Mouse (Mus musculus): ENCODE results near the gene Hps5. TPM values are rescaled to one million over a fixed set of nuclear protein-coding genes. Genes with fewer than 3 reads are reported as not detected.

Gene Hps5
- polyA plus RNA-seq, 1 experiment = 40.9 TPM

DNA sequence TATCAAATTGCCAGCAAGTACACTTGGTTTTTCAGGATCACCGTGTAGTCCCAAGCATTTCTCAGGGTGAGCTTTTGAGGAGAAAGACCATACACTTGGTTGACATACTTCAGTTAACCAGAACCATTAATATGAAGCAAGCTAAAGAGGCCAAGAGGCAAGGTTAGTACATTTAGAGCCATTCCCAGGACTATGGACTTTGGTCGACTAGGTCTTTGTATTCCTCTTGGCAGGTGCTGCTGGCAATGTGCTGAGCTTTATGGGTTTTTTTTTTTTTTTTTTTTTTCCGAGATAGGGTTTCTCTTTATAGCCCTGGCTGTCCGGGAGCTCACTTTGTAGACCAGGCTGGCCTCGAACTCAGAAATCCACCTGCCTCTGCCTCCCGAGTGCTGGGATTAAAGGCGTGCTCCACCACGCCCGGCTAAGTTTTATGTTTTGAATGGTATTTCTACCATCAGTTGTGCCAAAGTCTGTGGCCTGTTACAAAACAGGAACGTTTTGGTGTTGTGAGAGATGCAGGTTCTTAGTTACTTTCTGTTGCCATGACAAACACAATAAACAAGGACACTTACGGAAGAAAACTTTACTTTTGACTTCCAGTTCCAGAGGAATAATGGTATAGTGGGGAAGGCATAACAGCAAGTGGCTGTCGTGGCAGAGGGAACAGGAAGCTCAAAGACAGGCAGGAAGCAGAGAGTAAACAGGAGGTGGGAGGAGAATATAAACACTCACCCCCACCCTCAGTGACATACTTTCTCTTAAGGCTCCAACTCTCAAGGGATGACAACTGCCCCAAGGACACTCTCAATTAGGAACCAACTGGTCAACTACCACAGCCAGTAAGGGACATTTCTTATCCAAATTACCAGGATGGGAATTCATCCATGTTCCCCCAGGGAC, 57.1 kb downstream of the Hps5 start:
- Histone ChIP-seq H3K4me3 (ENCODE audit: insufficient read depth, low read length) (no peak overlapping the region), H3K27ac (ENCODE audit: insufficient read depth, low read depth, low read length) (no peak overlapping the region), H3K4me1 (ENCODE audit: control insufficient read depth, insufficient read depth, low read length) (peaks cover 24% of the 10 kb centered on the region)
- TF ChIP-seq POLR2A (IDR thresholded peaks at IDR 0.05; ENCODE audit: borderline replicate concordance, low read depth, low read length) = no peak
- no peak for TF ChIP-seq CTCF (IDR thresholded peaks at IDR 0.05; ENCODE audit: low read depth, low read length)

DNA sequence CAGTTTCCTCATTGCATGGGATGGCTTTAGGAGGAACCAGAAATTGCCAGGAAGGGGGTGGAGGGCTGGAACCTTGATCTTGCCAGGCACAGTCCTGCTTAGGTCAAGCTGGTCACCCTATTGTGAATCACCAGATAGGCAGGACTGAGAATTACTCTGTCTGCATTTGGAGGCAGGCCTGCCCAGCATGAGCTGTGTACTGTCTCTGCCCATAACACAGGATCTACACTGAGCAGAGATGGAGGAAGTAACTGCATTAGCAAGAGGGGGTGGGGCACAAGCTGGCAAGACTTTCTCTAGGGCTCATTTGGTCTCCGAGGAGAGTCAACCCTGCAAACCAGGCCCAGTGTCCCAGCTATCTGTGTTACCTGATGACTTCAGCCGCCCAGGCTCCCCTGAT, 60.9 kb downstream of the Hps5 start:
- TF ChIP-seq CTCF (IDR thresholded peaks at IDR 0.05; ENCODE audit: low read depth, low read length) (no peak), POLR2A (IDR thresholded peaks at IDR 0.05; ENCODE audit: borderline replicate concordance, low read depth, low read length) (no peak)
- Histone ChIP-seq H3K4me3 (ENCODE audit: insufficient read depth, low read length) (no peak overlapping the region), H3K4me1 (ENCODE audit: control insufficient read depth, insufficient read depth, low read length) (peaks cover 24% of the 10 kb centered on the region), H3K27ac (ENCODE audit: insufficient read depth, low read depth, low read length) (peak overlapping the region; percentile 70)

DNA sequence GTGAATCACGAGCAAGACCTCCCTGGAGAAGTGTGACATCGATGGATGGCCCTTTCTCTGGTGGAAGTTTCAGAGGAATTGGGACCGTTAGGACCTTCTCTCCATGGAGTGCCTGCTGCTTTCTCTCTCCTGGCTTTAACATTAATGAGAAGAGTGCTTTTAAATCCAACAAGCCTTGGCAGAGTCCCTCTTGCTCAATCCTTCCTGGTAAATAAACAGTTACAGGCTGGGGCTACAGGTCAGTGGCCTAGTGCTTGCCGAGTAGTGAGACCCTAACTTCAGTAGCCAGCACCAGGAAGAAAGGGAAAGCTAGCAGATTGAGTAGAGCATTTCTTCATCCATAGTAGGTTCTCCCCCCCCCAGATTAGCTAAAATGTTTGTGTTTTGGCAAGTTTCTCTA, 63.4 kb downstream of the Hps5 start, which contains the start of gene Saa4:
Saa4 (minus strand) TSS at position 146 of the 400 bp plus-strand sequence.
- Histone ChIP-seq H3K27ac (ENCODE audit: insufficient read depth, low read depth, low read length) (no peak within 1 kb of the TSS), H3K4me3 (ENCODE audit: insufficient read depth, low read length) (no peak within 1 kb of the TSS), H3K4me1 (ENCODE audit: control insufficient read depth, insufficient read depth, low read length) (peaks cover 19% of the 10 kb centered on the region)
- TF ChIP-seq CTCF (IDR thresholded peaks at IDR 0.05; ENCODE audit: low read depth, low read length) (no peak), POLR2A (IDR thresholded peaks at IDR 0.05; ENCODE audit: borderline replicate concordance, low read depth, low read length) (no peak)

DNA sequence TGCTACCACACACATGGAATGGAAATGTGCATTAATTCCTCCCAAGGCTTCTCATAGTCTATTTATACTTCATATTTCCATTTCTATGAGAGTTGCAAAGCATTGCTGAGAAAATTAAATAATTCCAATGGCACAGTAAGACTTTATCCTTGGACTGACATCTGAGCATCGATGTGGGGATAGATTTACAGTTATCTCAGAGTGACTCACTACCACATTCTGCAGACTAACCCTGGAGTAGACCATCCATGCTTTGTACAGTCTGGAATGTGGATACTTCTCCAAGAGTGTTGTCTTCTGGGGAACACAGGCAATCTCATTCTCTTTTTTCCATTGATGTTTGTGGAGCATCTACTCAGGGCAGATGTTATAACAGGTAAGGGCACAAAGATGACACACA, 68.3 kb downstream of the Hps5 start:
- no peak overlapping the region for H3K4me3 ChIP-seq (ENCODE audit: insufficient read depth, low read length)
- H3K4me1 ChIP-seq (ENCODE audit: control insufficient read depth, insufficient read depth, low read length) = peaks cover 17% of the 10 kb centered on the region
- H3K27ac ChIP-seq (ENCODE audit: insufficient read depth, low read depth, low read length) = no peak overlapping the region
- TF ChIP-seq POLR2A (IDR thresholded peaks at IDR 0.05; ENCODE audit: borderline replicate concordance, low read depth, low read length) = no peak
- TF ChIP-seq CTCF (IDR thresholded peaks at IDR 0.05; ENCODE audit: low read depth, low read length) = no peak

DNA sequence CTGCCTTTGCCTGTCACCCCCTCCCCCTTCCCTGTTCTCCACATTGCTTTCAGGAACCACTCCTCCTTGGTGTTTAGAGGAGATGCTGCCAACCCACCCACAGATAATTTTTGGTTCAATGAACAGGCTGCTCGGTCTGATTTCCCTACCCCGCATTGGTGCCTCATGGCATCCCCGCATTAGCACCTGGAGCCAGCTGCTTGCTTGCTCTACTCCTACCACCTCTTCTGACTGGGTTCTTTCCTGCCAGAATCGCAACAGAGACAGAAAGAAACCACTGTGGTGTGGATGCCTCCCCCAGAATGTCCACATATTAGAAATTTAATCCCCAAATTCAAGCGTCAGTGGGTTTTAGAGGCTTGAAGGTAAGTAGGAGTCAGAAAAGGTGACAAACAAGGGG, 71.5 kb downstream of the Hps5 start:
- no peak overlapping the region for H3K27ac ChIP-seq (ENCODE audit: insufficient read depth, low read depth, low read length)
- no peak overlapping the region for H3K4me3 ChIP-seq (ENCODE audit: insufficient read depth, low read length)
- H3K4me1 ChIP-seq (ENCODE audit: control insufficient read depth, insufficient read depth, low read length) = peaks cover 31% of the 10 kb centered on the region
- TF ChIP-seq POLR2A (IDR thresholded peaks at IDR 0.05; ENCODE audit: borderline replicate concordance, low read depth, low read length) (no peak), CTCF (IDR thresholded peaks at IDR 0.05; ENCODE audit: low read depth, low read length) (no peak)

DNA sequence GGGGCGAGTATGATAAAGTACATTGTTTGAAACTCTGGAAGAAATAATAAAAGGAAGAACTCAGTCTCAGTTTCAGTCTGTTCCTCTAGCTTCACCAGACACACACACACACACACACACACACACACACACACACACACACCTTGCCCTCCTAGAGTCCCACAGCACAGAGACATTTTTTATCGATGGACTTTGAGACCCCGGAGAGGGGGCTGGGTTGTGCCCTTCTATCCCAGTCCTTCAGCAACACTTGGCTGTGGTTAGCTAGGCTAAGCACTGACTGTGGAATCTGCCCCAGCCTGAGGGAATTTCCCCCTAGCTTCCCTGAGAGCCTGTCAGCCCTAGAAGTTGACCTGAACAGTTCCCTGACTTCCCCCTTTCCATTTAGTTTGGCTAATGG, 72.0 kb downstream of the Hps5 start:
- Histone ChIP-seq H3K4me3 (ENCODE audit: insufficient read depth, low read length) (no peak overlapping the region), H3K27ac (ENCODE audit: insufficient read depth, low read depth, low read length) (no peak overlapping the region), H3K4me1 (ENCODE audit: control insufficient read depth, insufficient read depth, low read length) (peaks cover 37% of the 10 kb centered on the region)
- TF ChIP-seq POLR2A (IDR thresholded peaks at IDR 0.05; ENCODE audit: borderline replicate concordance, low read depth, low read length) = no peak
- TF ChIP-seq CTCF (IDR thresholded peaks at IDR 0.05; ENCODE audit: low read depth, low read length) = no peak

DNA sequence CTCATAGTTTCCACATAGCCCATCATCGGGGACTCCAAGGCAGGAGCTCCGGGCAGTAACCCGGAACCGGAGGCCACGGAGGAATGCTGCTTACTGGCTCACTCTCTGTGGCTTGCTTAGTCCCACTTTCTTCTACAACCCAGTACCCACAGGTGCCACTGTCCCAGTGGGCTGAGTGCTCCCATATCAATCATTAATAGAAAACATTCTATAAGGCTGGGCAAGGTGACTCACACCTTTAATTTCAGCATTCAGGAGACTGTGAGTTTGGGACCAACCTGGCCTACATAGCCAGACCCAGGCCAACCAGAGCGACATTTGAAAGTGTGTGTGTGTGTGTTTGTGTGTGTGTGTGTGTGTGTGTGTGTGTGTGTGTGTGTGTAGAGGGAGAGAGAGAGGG, 72.5 kb downstream of the Hps5 start:
- TF ChIP-seq CTCF (IDR thresholded peaks at IDR 0.05; ENCODE audit: low read depth, low read length) (no peak), POLR2A (IDR thresholded peaks at IDR 0.05; ENCODE audit: borderline replicate concordance, low read depth, low read length) (no peak)
- H3K27ac ChIP-seq (ENCODE audit: insufficient read depth, low read depth, low read length) = no peak overlapping the region
- H3K4me3 ChIP-seq (ENCODE audit: insufficient read depth, low read length) = no peak overlapping the region
- H3K4me1 ChIP-seq (ENCODE audit: control insufficient read depth, insufficient read depth, low read length) = peaks cover 42% of the 10 kb centered on the region

DNA sequence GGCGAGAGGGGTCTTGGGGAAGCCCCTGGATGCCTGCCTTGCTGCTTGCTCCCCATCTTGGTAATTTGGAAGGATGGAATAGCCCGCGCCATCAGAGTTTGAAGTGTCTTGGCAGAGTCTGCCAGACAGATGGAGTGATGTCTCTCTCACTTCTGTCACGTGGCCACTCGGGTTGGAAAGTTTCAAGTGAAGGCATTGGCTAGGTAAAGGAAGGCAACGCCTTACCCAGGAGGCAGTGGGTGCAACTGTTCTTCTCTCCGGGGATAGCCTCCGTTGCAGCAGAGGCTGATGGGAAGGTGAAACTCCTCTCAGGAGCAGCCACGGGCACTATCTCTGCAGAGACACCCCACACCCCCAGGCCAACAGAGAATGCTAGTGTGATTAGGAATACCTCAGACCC, 75.4 kb downstream of the Hps5 start:
- Histone ChIP-seq H3K27ac (ENCODE audit: insufficient read depth, low read depth, low read length) (no peak overlapping the region), H3K4me1 (ENCODE audit: control insufficient read depth, insufficient read depth, low read length) (peaks cover 63% of the 10 kb centered on the region), H3K4me3 (ENCODE audit: insufficient read depth, low read length) (no peak overlapping the region)
- no peak for TF ChIP-seq CTCF (IDR thresholded peaks at IDR 0.05; ENCODE audit: low read depth, low read length)
- TF ChIP-seq POLR2A (IDR thresholded peaks at IDR 0.05; ENCODE audit: borderline replicate concordance, low read depth, low read length) = no peak

DNA sequence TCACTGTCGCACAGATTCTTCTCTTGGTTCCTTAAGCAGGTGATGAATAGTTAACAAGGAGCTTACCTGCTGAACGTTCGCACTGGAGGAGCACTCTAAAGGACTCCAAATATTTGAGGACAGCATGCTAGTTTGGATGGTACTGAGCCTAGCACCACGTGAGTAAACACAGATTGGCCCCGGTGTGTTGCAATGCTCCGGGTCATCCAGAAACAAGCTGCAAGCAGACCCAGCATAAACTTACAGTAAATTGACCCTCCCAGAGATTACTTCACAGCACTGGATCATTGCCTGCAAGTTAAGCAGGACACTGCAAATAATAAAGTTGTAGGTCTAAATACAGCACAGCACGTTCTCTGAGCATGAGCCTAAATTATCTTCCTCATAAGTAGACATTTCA, 76.3 kb downstream of the Hps5 start:
- Histone ChIP-seq H3K4me3 (ENCODE audit: insufficient read depth, low read length) (no peak overlapping the region), H3K27ac (ENCODE audit: insufficient read depth, low read depth, low read length) (peak overlapping the region; percentile 20), H3K4me1 (ENCODE audit: control insufficient read depth, insufficient read depth, low read length) (peaks cover 69% of the 10 kb centered on the region)
- TF ChIP-seq POLR2A (IDR thresholded peaks at IDR 0.05; ENCODE audit: borderline replicate concordance, low read depth, low read length) (no peak), CTCF (IDR thresholded peaks at IDR 0.05; ENCODE audit: low read depth, low read length) (no peak)

DNA sequence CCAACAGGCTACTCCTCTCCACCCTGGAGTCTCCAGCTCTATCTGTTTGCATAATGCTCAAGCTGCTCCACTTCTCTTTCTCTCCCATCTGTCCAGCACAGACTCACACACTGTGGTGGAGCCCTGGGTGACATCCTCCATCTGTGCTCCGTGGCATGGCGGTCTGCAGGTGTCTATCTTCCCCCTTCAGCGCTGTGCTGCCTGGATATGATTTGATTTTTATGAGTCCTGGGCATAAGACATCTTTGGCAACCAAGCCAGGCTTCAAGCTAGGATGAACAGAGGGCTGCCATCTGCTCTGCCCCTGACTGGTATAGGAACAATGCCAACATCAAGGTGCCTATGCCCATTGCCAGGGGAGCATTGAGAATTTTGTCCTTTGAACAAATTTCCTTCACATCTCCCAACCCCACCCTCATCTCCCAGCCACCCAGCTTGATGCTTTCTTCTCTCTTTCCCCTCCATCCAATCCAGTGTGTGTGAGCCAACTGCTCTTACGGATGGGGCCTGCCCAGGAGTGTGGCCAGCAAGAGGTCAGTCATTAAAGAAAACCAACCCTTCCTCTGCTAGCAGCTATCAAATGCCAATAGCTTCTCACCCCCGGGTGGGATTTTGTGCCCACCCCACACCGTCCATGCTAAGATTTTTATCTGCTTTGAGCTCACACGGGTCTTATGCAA, 77.1 kb downstream of the Hps5 start:
- H3K4me3 ChIP-seq (ENCODE audit: insufficient read depth, low read length) = no peak overlapping the region
- H3K27ac ChIP-seq (ENCODE audit: insufficient read depth, low read depth, low read length) = no peak overlapping the region
- peaks cover 61% of the 10 kb centered on the region for H3K4me1 ChIP-seq (ENCODE audit: control insufficient read depth, insufficient read depth, low read length)
- TF ChIP-seq POLR2A (IDR thresholded peaks at IDR 0.05; ENCODE audit: borderline replicate concordance, low read depth, low read length) (no peak), CTCF (IDR thresholded peaks at IDR 0.05; ENCODE audit: low read depth, low read length) (no peak)
